Mouse (Mus musculus) lung, adult 10 weeks (tissue): ENCODE data around the gene Prpf40b. TPM values are rescaled to one million over a fixed set of nuclear protein-coding genes. Genes with fewer than 3 reads are reported as not detected.

ENCODE experiments used
- polyA plus RNA-seq: library from polyadenylated mRNA; stranded (reverse); fragments of 350-450 nt; fragmentation: Illumina TruSeq; extraction: RNeasy Lipid Tissue Mini Kit (QIAGEN cat#74804); gene quantifications from one replicate; pipeline ENCODE4 v1.2.3, GENCODE M21; 2014; ENCODE audit warnings: low read depth, low replicate concordance; ENCODE audit not compliant: insufficient read depth

The Prpf40b gene
- polyA plus RNA-seq = 33.7 TPM

GRCm38 (mm10) chr15:99294813-99295374 is at the start of gene Prpf40b:
Gene Prpf40b (plus strand): TSS chr15:99295087.

GRCm38 (mm10) chr15:99251626-99252380 is 43.1 kb upstream of the Prpf40b start, which contains the start of gene Mcrs1:
Gene Mcrs1 (minus strand): TSS chr15:99251961.

GRCm38 (mm10) chr15:99295484-99295981 is 646 bp downstream of the Prpf40b start, which contains the start of gene Fam186b:
Gene Fam186b (minus strand): TSS chr15:99295888.

Other genes with a start within 250 kb of the Prpf40b start
- gene Prph, start 239.9 kb upstream of the Prpf40b start, polyA plus RNA-seq = 0.48 TPM
- 0.13 TPM for gene Troap, start 220.5 kb upstream of the Prpf40b start, polyA plus RNA-seq
- not detected for gene C1ql4, start 207.3 kb upstream of the Prpf40b start, polyA plus RNA-seq
- gene Dnajc22, start 201.9 kb upstream of the Prpf40b start, polyA plus RNA-seq = 0.24 TPM
- 6.2 TPM for gene Spats2, start 169.2 kb upstream of the Prpf40b start, polyA plus RNA-seq
- 1.2 TPM for gene Kcnh3, start 70.2 kb upstream of the Prpf40b start, polyA plus RNA-seq
- 37.2 TPM for gene Mcrs1, start 43.1 kb upstream of the Prpf40b start, polyA plus RNA-seq
- gene Fam186b, start 801 bp downstream of the Prpf40b start, polyA plus RNA-seq = not detected
- gene Fmnl3, start 75.4 kb downstream of the Prpf40b start, polyA plus RNA-seq = 18.9 TPM
- 458 TPM for gene Tmbim6, start 97.8 kb downstream of the Prpf40b start, polyA plus RNA-seq
- 2.8 TPM for gene Nckap5l, start 162.7 kb downstream of the Prpf40b start, polyA plus RNA-seq
- 7.1 TPM for gene Bcdin3d, start 179.6 kb downstream of the Prpf40b start, polyA plus RNA-seq
- 9.0 TPM for gene Faim2, start 233.1 kb downstream of the Prpf40b start, polyA plus RNA-seq